Mouse (Mus musculus): ENCODE measurements at regions not wholly inside any gene's neighbourhood (a gene's known extent, or its start where the extent isn't known, plus 50 kb on each side); places are given as distances from the start of the nearest gene placed in this dataset.

DNA sequence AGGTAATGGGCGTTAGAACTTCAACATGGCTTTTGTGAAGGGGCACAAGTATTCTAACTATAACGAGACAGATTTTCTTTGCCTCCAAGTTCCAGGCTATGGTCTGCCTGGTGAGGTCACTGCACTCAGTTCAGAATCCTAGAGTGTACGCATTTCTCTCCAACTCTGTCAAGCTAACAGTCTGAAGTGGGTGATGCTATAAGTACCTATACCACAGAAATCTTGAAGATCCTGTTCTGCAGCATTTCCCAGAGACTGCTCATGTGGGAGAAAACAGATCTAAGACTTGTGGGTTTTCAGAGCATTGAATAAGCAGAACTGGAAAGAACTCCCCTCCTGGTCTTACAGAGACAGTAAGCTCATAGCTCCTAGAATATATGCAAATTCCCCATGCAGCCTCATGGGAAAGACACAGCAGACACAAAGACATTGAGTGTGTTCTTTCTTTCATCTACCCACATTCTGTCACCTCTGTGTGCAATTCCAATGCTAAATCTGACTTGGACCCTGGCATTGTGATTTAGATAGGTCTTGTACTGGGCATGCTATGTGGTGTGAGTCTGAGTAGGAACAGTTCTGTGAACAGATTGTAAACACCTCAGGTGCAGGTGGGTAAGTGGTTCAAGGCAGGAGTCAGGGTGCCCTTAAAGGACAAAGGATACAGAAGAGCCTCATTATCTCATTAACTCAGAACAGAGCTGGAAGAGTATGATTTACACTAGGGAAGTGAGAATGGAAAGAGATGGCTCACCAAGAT, 245.1 kb upstream of the Cpeb2 start:
- no peak overlapping the region for H3K4me3 ChIP-seq
- H3K4me2 ChIP-seq (replicated peaks), result no peak overlapping the region
- no peaks in the 10 kb centered on the region for H3K27me3 ChIP-seq (replicated peaks)
- no peak overlapping the region for H3K9ac ChIP-seq
- H3K9me3 ChIP-seq, result no peaks in the 10 kb centered on the region
- H3K4me1 ChIP-seq, result no peaks in the 10 kb centered on the region
- 88% methylated on average over 3 of the region's 3 CpGs for WGBS
- no peak for ATAC-seq (ENCODE audit: low FRiP score, low read depth)
- H3K27ac ChIP-seq, result no peak overlapping the region
- no peaks in the 10 kb centered on the region for H3K36me3 ChIP-seq

DNA sequence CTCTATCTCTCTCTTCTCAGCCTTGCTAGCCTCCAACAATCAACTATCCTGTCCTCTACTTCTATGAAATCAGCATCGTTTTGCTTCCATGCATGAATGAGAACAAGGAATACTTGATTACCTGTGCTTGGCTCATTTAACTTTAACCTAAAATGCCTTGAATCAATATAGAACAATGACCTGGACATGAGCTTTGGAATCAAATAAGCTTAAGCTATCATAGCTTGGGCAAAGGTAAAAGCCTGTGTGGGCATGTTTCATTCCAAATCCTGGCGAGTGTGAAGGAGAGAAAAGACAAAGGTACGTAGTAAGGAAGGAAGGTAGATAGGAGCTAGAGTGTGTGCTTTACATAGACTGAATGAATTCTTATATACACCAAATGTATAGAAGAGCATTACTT, 243.7 kb upstream of the Cpeb2 start:
- H3K4me1 ChIP-seq, result no peaks in the 10 kb centered on the region
- no peak for ATAC-seq (ENCODE audit: low FRiP score, low read depth)
- no peak overlapping the region for H3K9ac ChIP-seq
- H3K4me2 ChIP-seq (replicated peaks), result no peak overlapping the region
- no peaks in the 10 kb centered on the region for H3K36me3 ChIP-seq
- WGBS, result 91% methylated on average over 3 of the region's 3 CpGs
- no peaks in the 10 kb centered on the region for H3K9me3 ChIP-seq
- H3K27me3 ChIP-seq (replicated peaks), result no peaks in the 10 kb centered on the region
- H3K4me3 ChIP-seq, result no peak overlapping the region
- no peak overlapping the region for H3K27ac ChIP-seq

DNA sequence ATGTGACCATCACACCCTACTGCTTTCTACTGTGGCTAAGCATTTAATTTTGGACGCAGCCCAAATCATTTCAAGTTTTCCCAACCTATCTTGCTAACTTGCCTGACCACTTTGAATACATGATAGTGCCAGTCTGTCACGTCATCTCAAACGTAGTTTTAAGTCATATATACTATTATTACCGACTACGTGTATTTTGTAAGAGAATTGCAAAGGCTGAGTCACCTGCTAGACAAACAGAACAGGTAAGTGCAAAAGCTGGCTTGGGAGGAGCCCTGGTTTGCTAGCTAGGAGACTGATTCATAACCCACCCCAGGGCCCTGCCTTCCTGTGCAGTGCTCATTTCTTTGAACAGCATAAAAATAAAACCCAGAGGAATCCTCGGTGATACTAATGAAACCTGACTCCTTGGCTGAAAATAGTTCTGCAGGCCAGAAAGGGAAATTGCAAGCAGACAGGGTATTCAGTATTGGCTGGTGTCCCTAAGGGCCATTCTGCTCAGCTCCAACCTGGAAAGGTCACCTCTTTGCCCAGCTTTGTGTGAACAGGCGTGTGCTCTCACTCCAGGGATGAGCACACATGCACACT, 208.9 kb upstream of the Cpeb2 start:
- Histone ChIP-seq H3K4me1 (no peaks in the 10 kb centered on the region), H3K9me3 (no peaks in the 10 kb centered on the region), H3K4me3 (no peak overlapping the region), H3K27me3 (replicated peaks) (no peaks in the 10 kb centered on the region), H3K27ac (no peak overlapping the region), H3K4me2 (replicated peaks) (no peak overlapping the region), H3K9ac (no peak overlapping the region), H3K36me3 (no peaks in the 10 kb centered on the region)
- no peak for ATAC-seq (ENCODE audit: low FRiP score, low read depth)
- 84% methylated on average over 7 of the region's 7 CpGs for WGBS

DNA sequence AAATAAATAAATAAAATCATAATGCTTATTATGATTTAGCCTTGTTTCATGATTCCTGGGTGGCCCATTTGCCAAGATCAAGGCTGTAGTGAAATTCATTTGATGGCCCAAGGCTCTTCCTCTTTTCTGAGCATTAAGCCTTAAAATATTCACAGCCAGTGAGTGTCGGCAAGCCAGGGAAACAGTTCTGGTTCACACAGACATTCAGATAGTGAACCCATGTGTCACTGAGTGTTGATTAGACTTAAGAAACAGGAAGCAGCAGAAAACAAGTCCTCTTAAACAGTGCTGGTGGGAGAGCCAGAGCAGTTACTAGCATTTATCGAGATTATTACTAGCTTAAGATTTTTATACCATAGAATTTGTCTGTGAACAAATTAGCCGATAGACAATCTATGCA, 201.7 kb upstream of the Cpeb2 start:
- no peaks in the 10 kb centered on the region for H3K36me3 ChIP-seq
- H3K4me1 ChIP-seq, result no peaks in the 10 kb centered on the region
- no peak overlapping the region for H3K4me2 ChIP-seq (replicated peaks)
- H3K27me3 ChIP-seq (replicated peaks), result no peaks in the 10 kb centered on the region
- H3K4me3 ChIP-seq, result no peak overlapping the region
- H3K9ac ChIP-seq, result no peak overlapping the region
- ATAC-seq (ENCODE audit: low FRiP score, low read depth), result no peak
- H3K27ac ChIP-seq, result no peak overlapping the region
- 89% methylated on average over 3 of the region's 3 CpGs for WGBS
- H3K9me3 ChIP-seq, result no peaks in the 10 kb centered on the region

DNA sequence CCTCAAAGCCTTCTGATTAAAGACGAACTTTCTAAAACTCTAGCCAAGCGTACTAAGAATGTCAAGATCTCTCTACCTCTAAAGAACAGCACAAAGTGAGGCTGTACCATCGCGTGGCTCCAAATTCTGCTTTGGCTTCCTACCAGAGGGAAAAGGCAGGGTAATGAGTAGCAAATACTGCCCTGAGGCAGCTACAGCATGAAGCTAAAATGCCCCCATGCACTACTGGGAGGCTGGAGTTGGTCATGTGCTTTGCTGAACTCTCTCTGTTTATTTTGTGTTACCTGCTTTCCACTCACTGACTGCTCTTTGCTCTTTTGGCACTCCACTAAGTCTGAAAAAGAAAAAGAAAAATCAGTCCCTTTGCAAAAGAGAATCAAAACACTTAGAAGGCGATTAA, 201.1 kb upstream of the Cpeb2 start:
- H3K4me1 ChIP-seq, result no peaks in the 10 kb centered on the region
- H3K4me2 ChIP-seq (replicated peaks), result no peak overlapping the region
- no peaks in the 10 kb centered on the region for H3K36me3 ChIP-seq
- H3K9ac ChIP-seq, result no peak overlapping the region
- no peaks in the 10 kb centered on the region for H3K9me3 ChIP-seq
- no peak overlapping the region for H3K27ac ChIP-seq
- no peak overlapping the region for H3K4me3 ChIP-seq
- H3K27me3 ChIP-seq (replicated peaks), result no peaks in the 10 kb centered on the region
- 88% methylated on average over 5 of the region's 5 CpGs for WGBS
- no peak for ATAC-seq (ENCODE audit: low FRiP score, low read depth)

DNA sequence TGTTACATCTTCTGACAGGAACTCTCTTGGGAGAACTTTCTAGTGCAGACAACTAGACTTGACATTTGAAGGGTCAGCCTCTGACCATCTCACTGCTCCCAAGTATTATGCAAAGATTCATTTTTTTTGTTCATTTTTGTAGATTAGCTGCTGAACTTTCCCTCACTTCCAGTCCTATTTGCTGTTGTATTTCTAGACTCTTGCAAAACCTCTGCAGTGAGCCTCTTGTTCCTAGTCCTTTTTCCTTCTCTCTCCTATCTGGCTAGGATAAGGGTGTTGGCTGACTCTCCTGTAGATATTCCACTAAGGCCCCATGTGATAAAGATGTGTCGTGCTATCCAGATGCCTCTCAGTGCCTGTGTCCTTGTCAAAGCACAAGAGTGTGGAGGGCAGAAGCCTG, 198.5 kb upstream of the Cpeb2 start:
- Histone ChIP-seq H3K4me2 (replicated peaks) (no peak overlapping the region), H3K27ac (no peak overlapping the region), H3K4me3 (no peak overlapping the region), H3K36me3 (no peaks in the 10 kb centered on the region), H3K9ac (no peak overlapping the region), H3K27me3 (replicated peaks) (no peaks in the 10 kb centered on the region), H3K9me3 (no peaks in the 10 kb centered on the region), H3K4me1 (no peaks in the 10 kb centered on the region)
- WGBS, result 77% methylated on average over 1 of the region's 1 CpGs
- no peak for ATAC-seq (ENCODE audit: low FRiP score, low read depth)

DNA sequence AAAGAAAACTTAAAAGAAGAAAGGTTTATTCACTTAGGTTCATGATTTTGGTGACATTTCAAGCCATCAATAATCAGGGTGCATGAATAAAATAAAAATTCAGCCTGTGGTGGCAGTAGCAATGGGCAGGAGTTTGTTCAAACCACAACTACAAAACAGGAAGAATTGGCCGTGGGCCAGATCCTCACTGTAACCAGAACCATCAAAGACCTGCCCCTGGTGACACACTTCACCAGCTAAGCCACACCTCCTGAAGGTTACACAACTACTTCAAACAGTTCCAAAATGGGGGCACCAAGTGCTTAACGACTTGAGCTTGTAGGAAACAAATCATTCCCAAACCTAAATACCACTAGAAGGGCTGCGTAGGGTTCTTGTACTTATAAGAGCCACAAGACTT, 195.4 kb upstream of the Cpeb2 start:
- H3K9ac ChIP-seq, result no peak overlapping the region
- H3K36me3 ChIP-seq, result no peaks in the 10 kb centered on the region
- H3K4me1 ChIP-seq, result no peaks in the 10 kb centered on the region
- H3K4me3 ChIP-seq, result no peak overlapping the region
- no peak overlapping the region for H3K27ac ChIP-seq
- 70% methylated on average over 3 of the region's 3 CpGs for WGBS
- no peak for ATAC-seq (ENCODE audit: low FRiP score, low read depth)
- H3K27me3 ChIP-seq (replicated peaks), result no peaks in the 10 kb centered on the region
- H3K4me2 ChIP-seq (replicated peaks), result no peak overlapping the region
- no peaks in the 10 kb centered on the region for H3K9me3 ChIP-seq

DNA sequence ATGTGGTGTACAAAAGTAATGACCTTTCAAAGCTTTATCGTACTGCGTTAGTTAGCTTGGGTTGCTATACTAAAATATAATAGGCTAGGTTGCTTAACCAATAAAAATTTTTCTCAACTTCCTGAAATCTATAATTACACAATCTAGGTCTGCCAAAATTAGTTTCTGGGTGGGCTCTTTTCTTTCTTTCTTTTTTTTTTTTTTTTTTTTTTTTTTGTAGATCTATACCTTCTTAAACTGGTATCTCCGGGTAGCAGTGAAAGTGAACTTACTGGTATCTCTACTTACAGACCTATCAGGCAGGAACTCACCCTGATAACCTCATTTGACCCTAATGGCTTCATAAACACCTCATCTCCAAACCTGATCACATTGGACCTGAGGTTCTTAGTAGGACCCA, 193.4 kb upstream of the Cpeb2 start:
- Histone ChIP-seq H3K9ac (no peak overlapping the region), H3K4me1 (no peaks in the 10 kb centered on the region), H3K4me3 (no peak overlapping the region), H3K4me2 (replicated peaks) (no peak overlapping the region), H3K27ac (no peak overlapping the region), H3K9me3 (no peaks in the 10 kb centered on the region), H3K27me3 (replicated peaks) (no peaks in the 10 kb centered on the region), H3K36me3 (no peaks in the 10 kb centered on the region)
- no peak for ATAC-seq (ENCODE audit: low FRiP score, low read depth)
- 96% methylated on average over 3 of the region's 3 CpGs for whole genome bisulfite sequencing

DNA sequence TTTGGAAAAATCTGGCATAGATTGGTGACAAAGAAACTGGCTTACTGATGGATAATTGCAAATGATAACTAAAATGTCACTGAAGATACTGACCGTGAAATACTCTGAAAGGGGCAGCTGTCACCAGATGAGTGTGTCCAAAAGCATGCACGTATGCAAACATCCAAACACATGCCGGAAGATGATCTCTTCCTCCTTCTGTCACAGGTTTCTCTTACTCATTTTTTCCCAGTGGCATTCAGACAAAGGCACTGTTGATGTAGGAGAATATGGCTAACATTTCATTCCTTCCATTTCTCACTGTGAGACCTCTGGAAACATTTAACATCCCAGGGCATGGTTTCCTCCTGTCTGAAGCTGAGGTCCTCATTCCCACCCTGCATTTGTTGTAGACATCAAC, 190.4 kb upstream of the Cpeb2 start:
- H3K9ac ChIP-seq, result no peak overlapping the region
- no peaks in the 10 kb centered on the region for H3K36me3 ChIP-seq
- no peaks in the 10 kb centered on the region for H3K27me3 ChIP-seq (replicated peaks)
- H3K4me2 ChIP-seq (replicated peaks), result no peak overlapping the region
- H3K4me3 ChIP-seq, result no peak overlapping the region
- no peak for ATAC-seq (ENCODE audit: low FRiP score, low read depth)
- H3K27ac ChIP-seq, result no peak overlapping the region
- no peaks in the 10 kb centered on the region for H3K9me3 ChIP-seq
- WGBS, result 88% methylated on average over 3 of the region's 3 CpGs
- no peaks in the 10 kb centered on the region for H3K4me1 ChIP-seq

DNA sequence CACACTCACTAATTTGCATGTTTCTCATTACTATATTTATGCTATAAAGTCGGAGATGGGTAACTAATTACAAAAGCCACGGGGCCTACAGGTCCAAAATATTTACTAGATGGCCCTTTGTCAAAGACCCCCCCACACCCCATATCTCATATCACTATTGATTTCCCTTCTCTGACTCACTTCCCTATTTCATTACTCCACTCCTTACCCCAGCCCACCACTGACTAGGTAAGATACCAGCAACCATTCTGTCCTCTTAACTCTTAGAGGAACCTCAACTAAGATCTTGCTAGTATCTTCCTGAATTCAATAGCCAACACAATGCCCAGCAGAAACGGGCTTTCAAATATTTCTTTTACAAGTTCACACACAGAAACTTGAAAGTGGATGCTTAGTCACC, 187.1 kb upstream of the Cpeb2 start:
- WGBS, result 86% methylated on average over 3 of the region's 3 CpGs
- Histone ChIP-seq H3K4me3 (no peak overlapping the region), H3K9me3 (no peaks in the 10 kb centered on the region), H3K36me3 (no peaks in the 10 kb centered on the region), H3K4me1 (no peaks in the 10 kb centered on the region), H3K27ac (no peak overlapping the region), H3K9ac (no peak overlapping the region), H3K4me2 (replicated peaks) (no peak overlapping the region), H3K27me3 (replicated peaks) (no peaks in the 10 kb centered on the region)
- no peak for ATAC-seq (ENCODE audit: low FRiP score, low read depth)

DNA sequence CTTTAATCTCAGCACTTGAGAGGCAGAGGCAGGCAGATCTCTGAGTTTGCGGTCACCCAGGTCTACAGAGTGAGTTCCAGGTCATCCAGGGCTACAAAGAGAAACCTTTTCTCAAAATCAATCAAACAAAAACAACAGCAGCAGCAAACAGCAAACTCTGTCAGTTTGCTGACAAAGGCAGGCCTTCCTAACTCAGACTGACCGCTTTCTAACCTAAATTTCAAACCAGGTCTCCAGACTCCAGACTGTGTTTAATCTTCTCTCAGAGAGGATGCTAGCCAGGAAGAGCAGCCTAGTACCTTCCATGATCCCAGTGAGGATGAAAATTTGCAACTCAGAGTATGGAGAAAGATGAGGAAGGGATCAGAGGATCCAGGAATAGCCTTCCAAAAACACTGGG, 185.7 kb upstream of the Cpeb2 start:
- no peak overlapping the region for H3K27ac ChIP-seq
- H3K4me1 ChIP-seq, result no peaks in the 10 kb centered on the region
- no peak overlapping the region for H3K4me3 ChIP-seq
- no peak overlapping the region for H3K9ac ChIP-seq
- H3K27me3 ChIP-seq (replicated peaks), result no peaks in the 10 kb centered on the region
- no peaks in the 10 kb centered on the region for H3K36me3 ChIP-seq
- ATAC-seq (ENCODE audit: low FRiP score, low read depth), result no peak
- WGBS, result 90% methylated on average over 2 of the region's 2 CpGs
- H3K9me3 ChIP-seq, result no peaks in the 10 kb centered on the region
- no peak overlapping the region for H3K4me2 ChIP-seq (replicated peaks)

DNA sequence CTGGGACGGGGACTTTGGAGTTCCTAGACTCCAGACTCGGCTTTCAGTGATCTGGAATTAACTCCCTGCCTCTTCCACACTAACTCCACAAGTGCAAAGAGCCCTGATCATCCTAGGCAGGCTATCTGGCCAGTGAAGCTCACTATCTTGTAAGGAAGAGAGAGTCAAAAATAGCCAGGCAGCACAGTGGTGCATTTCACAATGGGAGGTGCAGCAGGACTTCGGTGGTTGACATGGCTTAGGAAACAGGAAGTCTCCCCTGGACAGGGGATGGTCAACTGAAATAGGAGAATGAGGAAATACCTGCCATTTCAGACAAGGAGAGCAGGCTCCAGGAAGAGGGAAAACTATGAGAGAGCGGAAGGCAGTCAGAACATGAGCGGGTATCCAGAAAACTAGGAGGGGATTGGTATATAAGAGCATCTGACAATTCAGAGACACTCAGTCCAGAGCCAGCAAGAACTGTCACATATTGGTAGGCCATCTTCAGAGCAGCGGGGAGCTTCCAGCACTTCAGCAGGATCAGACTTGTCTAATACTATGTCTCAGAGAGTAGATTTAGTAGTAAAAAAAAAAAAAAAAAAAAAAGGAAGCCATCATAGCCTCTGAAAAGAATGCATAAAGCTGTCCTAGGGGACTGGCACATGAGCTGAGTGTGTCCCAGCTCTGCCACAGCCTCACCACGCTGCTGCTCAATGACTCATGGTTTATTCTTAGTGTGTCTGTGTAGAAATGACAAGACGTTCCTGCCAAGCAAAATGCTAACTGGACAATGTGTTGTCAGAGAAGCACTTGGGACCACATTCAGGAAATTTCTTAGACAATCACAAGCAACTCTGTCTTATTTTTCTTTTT, 184.5 kb upstream of the Cpeb2 start:
- H3K27ac ChIP-seq, result no peak overlapping the region
- 81% methylated on average over 8 of the region's 8 CpGs for WGBS

More for the DNA sequence above, 184.5 kb upstream of the Cpeb2 start:
- Histone ChIP-seq H3K4me3 (no peak overlapping the region), H3K9ac (no peak overlapping the region), H3K9me3 (no peaks in the 10 kb centered on the region), H3K27me3 (replicated peaks) (no peaks in the 10 kb centered on the region), H3K4me2 (replicated peaks) (no peak overlapping the region), H3K36me3 (no peaks in the 10 kb centered on the region), H3K4me1 (no peaks in the 10 kb centered on the region)
- ATAC-seq (ENCODE audit: low FRiP score, low read depth), result no peak
